Mouse (Mus musculus): ENCODE measurements around the gene Cfap77.
A peak's percentile ranks its signal among the peaks of the same experiment; 100 is the strongest.

Gene Cfap77

GRCm38 (mm10) chr2:28938997-28939396, 115.9 kb downstream of the Cfap77 start:
- DNase-seq (ENCODE audit: low spot score): no peak

- DNase-seq (ENCODE audit: low spot score): no peak
Measured at GRCm38 (mm10) chr2:28930571-28930970, 124.3 kb downstream of the Cfap77 start.

- peak; percentile 63 for DNase-seq (ENCODE audit: low spot score)
Measured at GRCm38 (mm10) chr2:28923912-28924311, 131.0 kb downstream of the Cfap77 start.

GRCm38 (mm10) chr2:28919001-28919400, 135.9 kb downstream of the Cfap77 start:
- no peak for DNase-seq (ENCODE audit: low spot score)

GRCm38 (mm10) chr2:28917518-28918361, 137.1 kb downstream of the Cfap77 start:
- no peak for DNase-seq (ENCODE audit: low spot score)

GRCm38 (mm10) chr2:28917156-28917517, 137.7 kb downstream of the Cfap77 start:
- DNase-seq (ENCODE audit: low spot score): no peak

GRCm38 (mm10) chr2:28916513-28916865, 138.4 kb downstream of the Cfap77 start, which contains the start of gene Barhl1:
Gene Barhl1 (minus strand): TSS chr2:28916668.
- DNase-seq (ENCODE audit: low spot score): no peak

GRCm38 (mm10) chr2:28915768-28916512, 138.9 kb downstream of the Cfap77 start:
- peak; percentile 77 for DNase-seq (ENCODE audit: low spot score)

- DNase-seq (ENCODE audit: low spot score): no peak
Measured at GRCm38 (mm10) chr2:28915104-28915738, 139.6 kb downstream of the Cfap77 start.

- no peak for DNase-seq (ENCODE audit: low spot score)
Measured at GRCm38 (mm10) chr2:28914121-28914520, 140.7 kb downstream of the Cfap77 start.

GRCm38 (mm10) chr2:28912961-28913360, 141.9 kb downstream of the Cfap77 start:
- DNase-seq (ENCODE audit: low spot score): no peak

GRCm38 (mm10) chr2:28912039-28912700, 142.7 kb downstream of the Cfap77 start:
- no peak for DNase-seq (ENCODE audit: low spot score)

- DNase-seq (ENCODE audit: low spot score): no peak
Measured at GRCm38 (mm10) chr2:28911331-28912038, 143.4 kb downstream of the Cfap77 start.

GRCm38 (mm10) chr2:28910877-28911276, 144.0 kb downstream of the Cfap77 start:
- no peak for DNase-seq (ENCODE audit: low spot score)

- DNase-seq (ENCODE audit: low spot score): no peak
Measured at GRCm38 (mm10) chr2:28909818-28910710, 144.8 kb downstream of the Cfap77 start.

GRCm38 (mm10) chr2:28909186-28909817, 145.6 kb downstream of the Cfap77 start:
- no peak for DNase-seq (ENCODE audit: low spot score)

GRCm38 (mm10) chr2:28908389-28909153, 146.3 kb downstream of the Cfap77 start:
- DNase-seq (ENCODE audit: low spot score): no peak

- DNase-seq (ENCODE audit: low spot score): no peak
Measured at GRCm38 (mm10) chr2:28907691-28908388, 147.0 kb downstream of the Cfap77 start.

- DNase-seq (ENCODE audit: low spot score): no peak
Measured at GRCm38 (mm10) chr2:28905561-28905960, 149.3 kb downstream of the Cfap77 start.

Data from urinary bladder, postnatal 25 days (tissue).